Mouse (Mus musculus) G1E-ER4 (cell line): Measurements from ENCODE around the gene Prmt1. TPM values are rescaled to one million over a fixed set of nuclear protein-coding genes. Genes with fewer than 3 reads are reported as not detected.

Experiments
- GATA1 ChIP-seq: IDR thresholded peaks from one replicate; pipeline ENCODE4 v1.8.0; 2012; ENCODE audit warnings: low read length, inconsistent platforms
- polyA plus RNA-seq: library from polyadenylated mRNA; stranded (reverse); fragments of >175 nt; gene quantifications from 2 replicates; pipeline ENCODE4 v1.2.3, GENCODE M21; 2012

The Prmt1 gene
- polyA plus RNA-seq, 1 experiment = 142 TPM

DNA sequence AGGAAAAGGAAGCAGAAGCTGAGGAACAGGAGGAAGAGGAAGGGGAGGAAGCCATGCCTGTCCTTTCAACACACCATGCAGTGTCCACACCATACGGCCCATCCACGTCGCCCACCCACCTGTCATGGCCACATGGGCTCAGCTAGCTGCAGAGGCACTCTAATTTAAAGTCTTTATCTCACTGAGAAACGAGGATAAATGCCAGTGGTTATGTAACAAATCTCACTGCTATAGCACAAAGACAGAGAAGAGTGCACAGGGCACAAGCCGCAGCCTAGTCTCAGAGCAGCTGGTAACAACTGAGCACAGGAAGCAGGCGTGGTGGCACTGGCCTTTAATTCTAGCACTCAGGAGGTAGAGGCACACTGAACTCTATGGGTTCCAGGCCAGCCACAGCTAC, 36.4 kb downstream of the Prmt1 start:
- TF ChIP-seq GATA1 = no peak

DNA sequence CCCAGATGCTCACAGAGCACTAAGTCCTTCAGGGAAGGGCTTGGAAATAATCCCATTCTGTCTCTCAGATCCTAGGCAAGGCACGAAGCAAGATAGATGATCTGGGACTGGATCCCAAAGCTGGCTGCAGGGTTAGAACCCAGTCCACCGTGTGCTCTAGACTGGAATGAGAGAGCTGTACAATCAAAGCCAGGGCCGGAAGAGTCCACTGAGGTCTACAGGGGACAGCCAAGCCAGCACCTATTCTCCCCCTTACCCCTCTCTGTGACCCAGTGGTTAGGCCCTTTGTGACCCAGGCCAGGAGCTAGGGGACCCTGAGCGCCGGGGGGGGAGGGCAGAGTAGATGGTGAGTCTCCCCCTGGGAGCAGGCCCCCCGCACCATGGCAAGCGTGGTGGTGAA, 43.5 kb downstream of the Prmt1 start, which contains the start of gene Tsks:
TSS of gene Tsks (plus strand) at position 301 of the 400 bp plus-strand sequence.
- no peak for TF ChIP-seq GATA1

DNA sequence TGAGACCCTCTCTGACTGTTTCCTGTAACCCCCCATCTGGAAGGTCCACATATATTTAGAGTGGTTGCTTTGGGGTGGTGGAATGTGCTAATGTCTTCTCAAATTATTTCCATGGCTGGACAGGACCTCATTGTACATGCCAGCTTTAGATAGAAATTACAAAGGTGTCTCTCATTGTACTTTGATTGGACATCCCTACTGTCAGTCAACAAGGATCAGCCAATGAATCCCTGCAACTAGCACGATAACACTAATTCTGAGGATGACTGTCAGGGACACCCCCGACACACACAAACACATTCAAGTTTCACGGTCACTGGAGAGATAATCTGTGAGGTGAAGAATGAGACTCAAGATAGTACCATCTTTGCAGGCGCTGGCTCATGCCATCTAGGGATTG, 47.7 kb downstream of the Prmt1 start:
- no peak for TF ChIP-seq GATA1

DNA sequence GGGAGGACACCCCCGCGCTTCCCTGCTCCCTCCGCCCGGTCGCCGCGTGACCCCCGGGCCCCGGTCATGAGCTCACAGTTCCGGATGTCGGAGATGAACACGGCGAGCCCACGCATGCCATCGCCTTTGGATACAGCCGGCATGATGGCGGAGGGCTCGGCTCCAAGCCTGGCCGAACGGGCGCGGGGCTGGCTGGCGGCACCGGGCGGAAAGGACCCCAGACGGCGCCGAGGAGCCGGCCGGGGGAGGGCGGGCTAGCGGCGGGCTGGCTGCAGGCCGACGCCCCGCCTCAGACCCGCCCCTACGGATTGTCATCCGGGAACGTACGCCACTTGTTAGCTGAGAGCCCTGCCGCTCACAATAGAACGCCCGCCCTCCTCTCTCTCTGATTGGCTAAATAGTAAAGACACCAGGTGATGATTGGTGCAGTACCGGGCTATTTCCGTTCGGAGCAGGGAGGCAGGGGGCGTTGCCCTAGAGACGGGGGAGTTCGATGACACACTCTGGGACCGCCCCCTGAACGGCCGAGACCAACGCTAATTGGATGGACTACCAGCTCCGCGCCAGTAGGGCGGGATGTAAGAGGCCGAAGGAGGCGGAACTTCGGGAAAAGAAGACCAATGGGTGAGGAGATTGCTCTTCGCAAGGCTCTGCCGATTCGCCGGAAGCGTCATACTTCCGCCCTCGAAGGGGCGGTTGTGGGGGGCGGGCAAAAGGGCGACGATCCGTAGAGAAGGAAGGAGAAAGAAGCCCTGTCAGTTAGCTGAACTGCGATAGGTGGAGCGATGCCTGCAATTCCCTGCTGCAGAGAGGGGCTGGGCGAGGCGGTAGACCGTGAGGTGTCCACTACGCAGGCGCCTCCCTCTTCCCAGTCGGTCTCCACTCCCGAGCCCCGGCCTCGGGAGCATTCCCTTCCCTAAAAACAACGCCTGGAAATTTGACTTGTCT, 56.9 kb downstream of the Prmt1 start, which contains the start of gene Ap2a1:
TSS of gene Ap2a1 (minus strand) at position 293 of the 948 bp plus-strand sequence.
- no peak for TF ChIP-seq GATA1

DNA sequence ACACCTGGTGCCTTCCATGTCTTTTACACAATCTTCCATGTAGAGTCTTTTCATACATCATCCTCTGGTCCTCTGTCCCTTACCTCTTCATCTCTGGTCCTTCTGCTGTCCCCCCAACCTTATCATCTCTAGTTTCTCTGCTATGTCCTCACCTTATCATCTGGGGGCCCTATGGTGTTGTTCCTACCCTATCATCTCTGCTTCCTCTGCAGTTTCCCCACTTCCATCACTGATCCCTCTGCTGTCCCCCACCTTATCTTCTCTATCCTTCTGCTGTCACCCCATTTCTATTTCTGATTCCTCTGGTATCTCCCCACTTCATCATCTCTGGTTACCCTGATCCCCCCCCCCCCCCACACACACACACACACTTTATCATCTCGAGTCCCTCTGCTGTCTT, 57.8 kb downstream of the Prmt1 start:
- peak; percentile 85 for TF ChIP-seq GATA1

Other genes with a start within 250 kb of the Prmt1 start
- 98.8 and 104 TPM in 2 replicates for gene Vrk3, start 238.2 kb downstream of the Prmt1 start, polyA plus RNA-seq
- 0.11 and 0.17 TPM in 2 replicates for gene Zfp473, start 235.5 kb downstream of the Prmt1 start, polyA plus RNA-seq
- gene Nup62, start 170.5 kb downstream of the Prmt1 start, polyA plus RNA-seq = 89.3 and 290 TPM in 2 replicates
- gene Il4i1, start 170.2 kb downstream of the Prmt1 start, polyA plus RNA-seq = 1.4 TPM in 2 replicates
- gene Atf5, start 169.9 kb downstream of the Prmt1 start, polyA plus RNA-seq = 545 and 546 TPM in 2 replicates
- gene Akt1s1, start 137.6 kb downstream of the Prmt1 start, polyA plus RNA-seq = 873 and 930 TPM in 2 replicates
- gene Tbc1d17, start 137.5 kb downstream of the Prmt1 start, polyA plus RNA-seq = 87.2 and 126 TPM in 2 replicates
- gene Pnkp, start 129.4 kb downstream of the Prmt1 start, polyA plus RNA-seq = 55.8 and 74.5 TPM in 2 replicates
- gene Ptov1, start 116.8 kb downstream of the Prmt1 start, polyA plus RNA-seq = 256 and 306 TPM in 2 replicates
- 568 and 719 TPM in 2 replicates for gene Med25, start 93.9 kb downstream of the Prmt1 start, polyA plus RNA-seq
- gene Fuz, start 90.5 kb downstream of the Prmt1 start, polyA plus RNA-seq = 67.3 and 78.5 TPM in 2 replicates
- 254 and 278 TPM in 2 replicates for gene Ap2a1, start 57.1 kb downstream of the Prmt1 start, polyA plus RNA-seq
- gene Tsks, start 43.4 kb downstream of the Prmt1 start, polyA plus RNA-seq = 0.16 TPM in 1 of 2 replicates, not detected in the other
- gene Cpt1c, start 11.7 kb downstream of the Prmt1 start, polyA plus RNA-seq = 1.2 and 1.9 TPM in 2 replicates
- gene Irf3, start 11.1 kb upstream of the Prmt1 start, polyA plus RNA-seq = 110 and 153 TPM in 2 replicates
- 195 and 211 TPM in 2 replicates for gene Bcl2l12, start 12.1 kb upstream of the Prmt1 start, polyA plus RNA-seq
- gene Scaf1, start 29.8 kb upstream of the Prmt1 start, polyA plus RNA-seq = 347 and 406 TPM in 2 replicates
- gene Rras, start 31.4 kb upstream of the Prmt1 start, polyA plus RNA-seq = 7.8 and 9.1 TPM in 2 replicates
- 123 and 149 TPM in 2 replicates for gene Prr12, start 66.3 kb upstream of the Prmt1 start, polyA plus RNA-seq
- 160 and 205 TPM in 2 replicates for gene Nosip, start 75.9 kb upstream of the Prmt1 start, polyA plus RNA-seq
- 28.0 and 34.7 TPM in 2 replicates for gene Prrg2, start 76.1 kb upstream of the Prmt1 start, polyA plus RNA-seq
- 1.2 and 1.8 TPM in 2 replicates for gene Rcn3, start 105.7 kb upstream of the Prmt1 start, polyA plus RNA-seq
- 0.04 TPM in 1 of 2 replicates, not detected in the other for gene Fcgrt, start 117.3 kb upstream of the Prmt1 start, polyA plus RNA-seq
- 236 and 428 TPM in 2 replicates for gene Rps11, start 137.9 kb upstream of the Prmt1 start, polyA plus RNA-seq
- gene Rpl13a, start 142.2 kb upstream of the Prmt1 start, polyA plus RNA-seq = 9,046 and 9,149 TPM in 2 replicates
- gene Gm45713, start 149.7 kb upstream of the Prmt1 start, polyA plus RNA-seq = 1.5 and 3.9 TPM in 2 replicates
- gene Flt3l, start 149.9 kb upstream of the Prmt1 start, polyA plus RNA-seq = 47.6 and 56.0 TPM in 2 replicates
- 93.6 and 96.2 TPM in 2 replicates for gene Pih1d1, start 167.7 kb upstream of the Prmt1 start, polyA plus RNA-seq
- gene Aldh16a1, start 168.0 kb upstream of the Prmt1 start, polyA plus RNA-seq = 150 and 154 TPM in 2 replicates
- 0.06 and 0.09 TPM in 2 replicates for gene Slc17a7, start 177.4 kb upstream of the Prmt1 start, polyA plus RNA-seq
- gene Gfy, start 193.0 kb upstream of the Prmt1 start, polyA plus RNA-seq = not detected in 2 replicates
- gene Pth2, start 194.4 kb upstream of the Prmt1 start, polyA plus RNA-seq = not detected in 2 replicates
- not detected in 2 replicates for gene Ccdc155, start 218.3 kb upstream of the Prmt1 start, polyA plus RNA-seq
- 0.13 TPM in 1 of 2 replicates, not detected in the other for gene Dkkl1, start 225.6 kb upstream of the Prmt1 start, polyA plus RNA-seq
- not detected in 2 replicates for gene Tead2, start 229.2 kb upstream of the Prmt1 start, polyA plus RNA-seq